Mouse (Mus musculus) liver, embryonic 12.5 days (tissue): ENCODE data around the gene Gltp. TPM values are rescaled to one million over a fixed set of nuclear protein-coding genes. Genes with fewer than 3 reads are reported as not detected.

Source experiments
- ATAC-seq: fragments of 200-750 bp; cut with Nextera tagmentation; 2 replicates; pipeline ENCODE4 v1.8.0; 2017; ENCODE audit warnings: moderate number of reproducible peaks, mild to moderate bottlenecking, moderate library complexity
- H3K27ac ChIP-seq: fragments of 300-500 bp; sonication (generic); 2 replicates; pipeline ENCODE4 v1.5.1; 2016; ENCODE audit warnings: mild to moderate bottlenecking
- H3K27me3 ChIP-seq: fragments of 300-500 bp; sonication (generic); replicated peaks from 2 replicates; pipeline ENCODE4 v1.6.1; 2016; ENCODE audit warnings: mild to moderate bottlenecking, moderate library complexity
- H3K36me3 ChIP-seq: fragments of 300-500 bp; sonication (generic); 2 replicates; pipeline ENCODE4 v1.6.1; 2016; ENCODE audit warnings: mild to moderate bottlenecking, moderate library complexity
- H3K4me1 ChIP-seq: fragments of 300-500 bp; sonication (generic); 2 replicates; pipeline ENCODE4 v1.6.1; 2016
- H3K4me2 ChIP-seq: fragments of 300-500 bp; sonication (generic); 2 replicates; pipeline ENCODE4 v1.6.1; 2016; ENCODE audit warnings: mild to moderate bottlenecking, moderate library complexity
- H3K4me3 ChIP-seq: fragments of 300-500 bp; sonication (generic); 2 replicates; pipeline ENCODE4 v1.5.1; 2016; ENCODE audit warnings: mild to moderate bottlenecking, moderate library complexity
- H3K9ac ChIP-seq: fragments of 300-500 bp; sonication (generic); 2 replicates; pipeline ENCODE4 v1.6.1; 2016; ENCODE audit warnings: mild to moderate bottlenecking, moderate library complexity
- H3K9me3 ChIP-seq: fragments of 300-500 bp; sonication (generic); replicated peaks from 2 replicates; pipeline ENCODE4 v1.6.1; 2016; ENCODE audit warnings: mild to moderate bottlenecking, moderate library complexity
- WGBS: fragments of 180-500 bp; shearing (Covaris S2); methylation state at CpG from one replicate; pipeline ENCODE4 v1.1.7; 2016; ENCODE audit not compliant: insufficient replicate concordance; 5-methylcytosine and 5-hydroxymethylcytosine counted together
- polyA plus RNA-seq: library from polyadenylated mRNA; unstranded; fragments of >200 nt; fragmentation: Nextera tagmentation; extraction: Ambion mirVana; gene quantifications from 2 replicates; pipeline ENCODE4 v1.2.1, GENCODE M21; 2016

Gene Gltp
- polyA plus RNA-seq, 1 experiment from 2014 or later = 41.9 TPM

DNA sequence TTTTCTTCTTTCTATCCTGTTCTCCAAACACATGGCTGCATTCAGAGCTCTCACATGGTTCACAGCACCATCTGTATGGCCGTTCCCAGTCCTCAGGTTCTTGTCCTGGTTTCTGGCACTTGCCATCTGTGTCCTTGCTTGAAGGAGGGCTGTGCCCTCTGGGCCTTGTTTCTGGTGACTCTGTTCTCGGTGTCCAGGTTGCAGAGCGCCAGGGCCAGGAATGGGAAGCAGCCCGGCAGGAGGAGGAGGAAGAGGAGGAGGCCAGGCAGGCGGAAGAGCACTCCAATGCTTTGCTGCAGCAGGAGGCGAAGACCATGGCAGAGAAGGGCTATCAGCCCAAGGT is 29.1 kb upstream of the Gltp start:
- Histone ChIP-seq H3K4me3 (no peak overlapping the region), H3K9ac (no peak overlapping the region), H3K27ac (no peak overlapping the region), H3K27me3 (no peaks in the 10 kb centered on the region), H3K4me1 (no peaks in the 10 kb centered on the region), H3K9me3 (no peaks in the 10 kb centered on the region), H3K36me3 (peaks cover 88% of the 10 kb centered on the region), H3K4me2 (no peak overlapping the region)
- no peak for ATAC-seq
- 81% methylated on average over 6 of the region's 6 CpGs for WGBS

DNA sequence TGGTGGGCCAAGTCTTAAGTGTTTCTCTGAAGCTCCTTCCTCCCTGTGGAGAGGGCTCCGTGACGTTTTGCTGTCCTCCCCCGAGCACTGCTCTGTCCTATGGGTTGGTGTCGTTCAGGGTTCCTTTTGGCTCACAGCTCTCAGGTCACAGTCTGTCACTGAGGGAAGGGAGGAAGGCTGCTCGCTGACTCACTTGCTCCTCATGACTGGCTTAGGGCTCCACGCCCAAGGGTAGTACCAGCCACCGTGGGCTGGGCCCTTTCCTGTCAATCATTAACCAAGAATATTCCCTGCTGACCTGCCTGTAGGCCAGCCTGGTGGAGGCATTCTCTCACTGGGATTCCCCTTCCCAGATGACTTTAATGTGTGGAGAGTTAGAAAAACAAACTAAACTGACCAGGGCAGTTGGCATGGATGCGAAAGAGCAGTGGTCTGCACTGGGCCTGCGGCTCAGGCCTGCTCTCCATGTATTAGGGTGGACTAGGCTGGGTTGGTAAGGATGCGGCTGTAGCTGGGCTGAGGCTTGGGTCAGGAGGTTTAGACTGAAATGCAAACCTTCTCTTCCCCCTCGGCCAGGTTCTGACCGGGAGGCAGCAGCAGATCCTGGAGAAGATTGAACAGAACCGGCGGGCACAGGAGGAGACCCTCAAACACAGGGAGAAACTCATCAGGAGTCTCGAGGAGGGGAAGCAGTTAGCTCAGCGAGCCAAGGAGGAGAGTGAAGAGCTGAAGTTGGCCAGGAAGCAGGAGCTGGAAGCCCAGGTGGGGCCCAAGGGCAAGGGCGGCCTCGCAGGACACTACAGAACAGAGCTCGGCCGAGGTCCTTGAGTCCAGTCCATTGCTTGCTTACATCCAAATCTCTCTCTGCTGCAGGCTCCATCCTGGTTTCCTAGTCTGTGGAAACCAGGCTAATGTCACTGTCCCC is 28.5 kb upstream of the Gltp start:
- WGBS = 80% methylated on average over 20 of the region's 20 CpGs
- Histone ChIP-seq H3K27ac (no peak overlapping the region), H3K9me3 (no peaks in the 10 kb centered on the region), H3K9ac (no peak overlapping the region), H3K27me3 (no peaks in the 10 kb centered on the region), H3K4me2 (no peak overlapping the region), H3K4me1 (no peaks in the 10 kb centered on the region), H3K4me3 (no peak overlapping the region), H3K36me3 (peaks cover 92% of the 10 kb centered on the region)
- peak; percentile 59 for ATAC-seq

DNA sequence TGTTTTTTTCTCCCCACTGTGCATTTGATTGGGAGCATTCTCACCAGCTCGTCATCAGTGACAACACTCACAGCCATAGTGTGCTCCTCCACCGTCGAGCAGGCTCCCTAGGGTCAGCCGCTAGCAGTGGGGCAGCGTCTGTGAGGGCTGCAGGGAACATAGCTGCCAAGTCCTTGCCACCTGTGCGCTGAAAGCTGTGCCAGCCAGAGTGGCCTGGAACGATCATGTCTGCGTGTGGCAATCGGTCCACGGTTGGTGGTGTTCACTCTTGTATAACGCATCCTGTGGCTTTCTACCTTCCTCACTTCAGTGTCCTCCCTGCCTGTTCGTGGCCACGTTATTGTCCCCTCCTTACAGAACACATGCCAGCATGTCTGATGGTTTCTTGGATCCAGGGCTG is 27.7 kb upstream of the Gltp start:
- peaks cover 92% of the 10 kb centered on the region for H3K36me3 ChIP-seq
- H3K4me3 ChIP-seq = no peak overlapping the region
- H3K9me3 ChIP-seq = no peaks in the 10 kb centered on the region
- no peaks in the 10 kb centered on the region for H3K4me1 ChIP-seq
- no peak overlapping the region for H3K9ac ChIP-seq
- no peak overlapping the region for H3K4me2 ChIP-seq
- H3K27ac ChIP-seq = no peak overlapping the region
- ATAC-seq = no peak
- 85% methylated on average over 13 of the region's 13 CpGs for WGBS
- no peaks in the 10 kb centered on the region for H3K27me3 ChIP-seq

DNA sequence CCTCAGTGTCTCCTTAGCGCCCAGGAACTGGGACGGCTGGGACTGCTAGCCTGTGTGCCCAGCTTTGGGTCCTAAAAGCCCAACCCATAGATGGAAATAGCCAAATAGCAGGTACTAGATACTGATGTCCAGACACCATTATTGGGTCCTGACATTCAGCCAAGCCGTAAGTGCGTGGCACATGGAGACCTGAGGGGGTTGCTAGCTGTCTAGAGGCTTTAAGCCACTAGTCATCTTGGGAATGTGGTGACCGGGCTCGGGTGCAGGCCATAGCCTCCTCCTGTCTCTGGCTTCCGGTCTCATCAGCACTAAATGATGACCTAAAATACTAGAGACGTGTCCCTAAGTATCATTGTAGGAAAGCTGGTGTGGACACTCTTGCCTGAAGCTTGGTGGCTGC is 27.2 kb upstream of the Gltp start:
- H3K36me3 ChIP-seq = peaks cover 95% of the 10 kb centered on the region
- H3K9me3 ChIP-seq = no peaks in the 10 kb centered on the region
- no peak for ATAC-seq
- no peaks in the 10 kb centered on the region for H3K4me1 ChIP-seq
- H3K27me3 ChIP-seq = no peaks in the 10 kb centered on the region
- no peak overlapping the region for H3K27ac ChIP-seq
- 83% methylated on average over 8 of the region's 8 CpGs for WGBS
- no peak overlapping the region for H3K4me2 ChIP-seq
- H3K9ac ChIP-seq = no peak overlapping the region
- H3K4me3 ChIP-seq = no peak overlapping the region

DNA sequence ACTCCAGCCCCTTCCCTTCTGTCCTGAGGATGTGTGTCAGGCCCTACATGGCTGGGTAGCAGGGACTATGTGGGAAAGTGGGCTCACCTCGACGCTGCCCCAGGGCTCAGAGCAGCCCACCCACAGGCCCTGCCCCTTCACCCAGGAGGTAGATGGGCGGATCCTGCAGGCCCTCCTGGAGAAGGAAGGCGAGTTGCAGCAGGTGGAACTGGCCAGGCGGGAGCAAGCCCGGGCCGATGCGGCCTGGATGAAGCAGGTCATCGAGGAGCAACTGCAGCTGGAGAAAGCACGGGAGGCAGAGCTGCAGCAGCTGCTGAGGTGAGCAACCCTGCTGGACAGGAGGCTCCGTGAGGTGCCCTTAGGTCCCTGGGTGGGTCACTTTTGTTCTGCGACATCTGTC is 26.5 kb upstream of the Gltp start:
- no peak for ATAC-seq
- H3K9me3 ChIP-seq = no peaks in the 10 kb centered on the region
- H3K27me3 ChIP-seq = no peaks in the 10 kb centered on the region
- H3K4me2 ChIP-seq = no peak overlapping the region
- H3K9ac ChIP-seq = no peak overlapping the region
- H3K4me3 ChIP-seq = no peak overlapping the region
- H3K27ac ChIP-seq = no peak overlapping the region
- peaks cover 98% of the 10 kb centered on the region for H3K36me3 ChIP-seq
- no peaks in the 10 kb centered on the region for H3K4me1 ChIP-seq
- WGBS = 83% methylated on average over 12 of the region's 12 CpGs

DNA sequence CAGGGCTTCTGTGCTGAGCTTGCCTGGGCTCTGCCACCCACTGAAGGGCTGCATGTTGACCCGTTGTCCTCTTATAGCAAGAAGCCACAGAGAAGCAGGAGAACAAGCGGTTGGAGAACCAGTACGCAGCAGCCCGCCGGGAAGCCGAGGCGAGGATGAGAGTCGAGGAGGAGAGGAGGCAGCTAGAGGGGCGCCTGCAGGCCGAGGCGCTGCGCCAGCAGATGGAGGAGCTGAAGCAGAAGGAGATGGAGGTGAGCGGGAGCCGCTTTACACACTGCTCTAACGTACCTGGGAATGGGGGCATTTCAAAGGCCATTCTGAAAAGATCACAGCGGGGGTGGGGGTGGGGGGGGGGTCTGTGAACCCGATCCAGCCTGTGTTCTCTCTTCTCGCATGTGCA is 23.8 kb upstream of the Gltp start:
- ATAC-seq = no peak
- Histone ChIP-seq H3K36me3 (peaks cover 98% of the 10 kb centered on the region), H3K4me2 (no peak overlapping the region)

DNA sequence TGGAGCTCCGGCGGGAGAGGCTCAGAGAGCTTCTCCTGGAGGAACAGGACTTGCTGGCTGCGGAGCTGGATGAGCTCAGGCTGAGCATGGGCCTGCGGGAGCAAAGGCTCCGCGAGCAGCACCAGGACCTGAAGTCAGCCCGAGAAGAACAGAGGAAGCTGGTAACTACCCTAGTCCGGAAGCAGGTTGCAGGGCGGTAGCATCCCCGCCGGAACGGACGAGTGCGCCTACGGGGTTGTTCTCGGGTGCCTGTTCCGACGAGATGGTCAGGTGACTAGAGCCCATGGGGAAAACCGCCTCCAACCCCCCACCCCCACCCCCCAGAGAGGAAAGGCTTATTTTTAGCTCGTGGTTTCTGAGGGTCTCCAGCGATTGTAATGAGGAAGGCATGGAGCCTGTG is 18.6 kb upstream of the Gltp start:
- Histone ChIP-seq H3K27me3 (no peaks in the 10 kb centered on the region), H3K27ac (no peak overlapping the region), H3K9ac (no peak overlapping the region), H3K4me2 (peak overlapping the region; percentile 33), H3K4me3 (no peak overlapping the region), H3K36me3 (peaks cover 51% of the 10 kb centered on the region), H3K9me3 (no peaks in the 10 kb centered on the region), H3K4me1 (peaks cover 21% of the 10 kb centered on the region)
- 48% methylated on average over 21 of the region's 21 CpGs for WGBS
- no peak for ATAC-seq

More for the DNA sequence above, 23.8 kb upstream of the Gltp start:
- 90% methylated on average over 18 of the region's 18 CpGs for WGBS
- no peak overlapping the region for H3K27ac ChIP-seq
- no peaks in the 10 kb centered on the region for H3K9me3 ChIP-seq
- no peaks in the 10 kb centered on the region for H3K27me3 ChIP-seq
- H3K4me1 ChIP-seq = peaks cover 2% of the 10 kb centered on the region; the same call in 1 of the 2 replicates
- no peak overlapping the region for H3K4me3 ChIP-seq
- H3K9ac ChIP-seq = no peak overlapping the region

DNA sequence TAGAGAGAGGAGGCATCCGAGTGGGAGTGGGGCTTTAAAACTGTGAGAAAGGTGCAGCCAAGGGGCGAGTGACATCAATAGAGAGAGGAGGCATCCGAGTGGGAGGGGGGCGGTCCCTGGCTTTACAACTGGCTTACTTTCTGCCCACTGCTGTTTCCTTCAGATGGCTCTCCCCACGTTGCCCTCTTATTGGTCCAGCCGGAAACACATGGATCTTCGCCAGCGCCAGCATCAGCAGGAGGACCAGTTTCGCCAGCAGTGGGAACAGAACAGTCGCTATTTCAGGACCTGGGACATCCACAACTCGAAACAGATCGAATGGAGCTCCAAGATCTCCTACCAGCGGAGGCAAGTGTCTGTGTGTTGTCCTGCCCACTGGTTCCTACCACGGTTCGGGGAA is 17.7 kb upstream of the Gltp start:
- no peak for ATAC-seq
- Histone ChIP-seq H3K4me3 (peak overlapping the region; percentile 84), H3K9me3 (no peaks in the 10 kb centered on the region), H3K36me3 (peaks cover 43% of the 10 kb centered on the region), H3K27ac (no peak overlapping the region), H3K4me2 (peak overlapping the region; percentile 89), H3K9ac (peak overlapping the region; percentile 81), H3K27me3 (no peaks in the 10 kb centered on the region), H3K4me1 (peaks cover 26% of the 10 kb centered on the region)
- 38% methylated on average over 15 of the region's 15 CpGs for WGBS

DNA sequence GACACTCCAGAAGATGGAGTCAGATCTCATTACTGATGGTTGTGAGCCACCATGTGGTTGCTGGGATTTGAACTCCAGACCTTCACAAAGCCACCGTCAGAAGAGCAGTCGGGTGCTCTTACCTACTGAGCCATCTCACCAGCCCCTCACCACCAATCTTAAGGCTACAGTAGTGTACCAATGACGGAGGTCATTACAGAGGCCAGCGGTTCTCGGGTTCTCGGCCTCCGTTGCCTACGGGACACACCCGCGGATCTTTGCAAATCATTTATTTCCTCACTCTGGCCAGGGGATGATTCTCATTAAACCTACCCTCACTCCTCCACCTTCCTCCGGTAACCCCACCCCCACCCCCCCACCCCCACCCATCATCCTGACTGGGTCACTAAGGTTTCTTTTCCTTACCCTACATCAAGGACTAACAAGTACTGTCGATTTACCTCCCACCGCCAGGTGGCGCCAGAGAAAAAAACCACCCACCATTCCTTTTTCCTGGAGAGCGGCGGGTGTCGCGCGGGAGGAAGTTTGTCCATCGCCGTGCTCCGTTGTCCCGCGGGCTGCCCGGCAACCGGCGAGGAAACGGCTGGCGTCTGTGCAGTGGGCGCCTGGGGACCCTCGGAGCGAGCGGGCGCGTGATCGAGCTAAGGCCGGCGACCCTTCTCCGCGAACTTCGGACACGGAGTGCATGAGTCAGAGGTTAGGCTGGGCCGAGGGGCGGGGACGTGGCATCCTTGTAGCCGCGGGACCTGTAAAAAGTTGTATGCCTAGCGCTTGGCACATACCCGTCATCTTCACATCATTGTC is 16.7 kb upstream of the Gltp start, which contains the start of gene Tchp:
Gene Tchp, plus strand, starts transcription at position 496 of the 804 bp plus-strand sequence.
- peak within 1 kb of the TSS; percentile 89 for H3K4me2 ChIP-seq
- peaks cover 36% of the 10 kb centered on the region for H3K4me1 ChIP-seq
- no peaks in the 10 kb centered on the region for H3K9me3 ChIP-seq
- H3K36me3 ChIP-seq = peaks cover 34% of the 10 kb centered on the region
- 5% methylated on average over 49 of the region's 49 CpGs for WGBS
- peak; percentile 68 for ATAC-seq
- H3K27ac ChIP-seq = no peak within 1 kb of the TSS
- peak within 1 kb of the TSS; percentile 84 for H3K4me3 ChIP-seq
- peak within 1 kb of the TSS; percentile 81 for H3K9ac ChIP-seq
- no peaks in the 10 kb centered on the region for H3K27me3 ChIP-seq

DNA sequence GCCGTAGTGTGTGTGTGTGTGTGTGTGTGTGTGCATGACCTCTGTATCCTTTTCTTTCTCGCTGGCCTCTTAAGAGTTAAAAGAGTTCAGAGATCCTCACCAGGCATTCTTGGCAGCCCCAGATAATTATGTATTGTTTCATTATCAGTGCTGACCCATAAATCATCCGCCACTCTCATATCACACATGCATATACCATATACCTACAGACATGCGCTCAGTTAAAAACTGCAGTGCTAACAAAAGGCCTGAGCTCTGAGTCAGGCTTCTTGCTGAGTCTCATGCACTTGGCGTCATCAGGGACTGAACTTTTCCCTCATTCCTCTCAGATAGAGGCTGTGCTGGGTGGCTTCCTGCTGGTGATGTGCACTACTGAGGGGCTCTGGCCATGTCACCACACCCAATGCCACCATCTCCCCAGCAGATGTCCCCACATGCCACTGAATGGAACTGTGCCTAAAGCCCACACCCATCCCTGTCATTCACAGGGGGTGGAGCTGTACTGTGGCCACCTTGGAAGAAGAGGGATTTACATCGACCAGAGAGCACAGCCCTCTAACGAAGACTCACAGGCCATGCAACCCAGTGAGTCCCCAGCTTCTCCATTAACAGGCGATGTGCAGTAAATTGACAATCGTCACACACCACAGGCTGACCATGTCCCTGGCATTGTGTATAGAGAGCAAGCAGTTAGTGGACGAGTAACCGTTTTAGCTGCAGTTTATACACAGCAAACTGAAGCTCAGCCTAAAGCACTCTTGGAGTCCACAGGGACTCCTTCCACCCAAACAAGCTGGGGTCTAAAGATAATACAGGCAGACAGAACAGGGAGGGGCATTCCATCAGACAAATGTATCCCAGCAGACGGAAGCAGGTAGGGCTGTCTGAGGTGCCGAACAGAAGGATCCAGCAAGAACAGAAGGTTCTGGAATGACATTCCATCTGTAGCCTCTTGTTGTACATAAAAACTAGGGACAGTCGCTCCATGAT is 11.9 kb upstream of the Gltp start:
- H3K9me3 ChIP-seq = no peaks in the 10 kb centered on the region
- 0 out of 2 replicates have a peak, but pooled peaks cover 5% of the 10 kb centered on the region for H3K27me3 ChIP-seq
- 39% methylated on average over 14 of the region's 14 CpGs for WGBS
- ATAC-seq = peak; percentile 80
- H3K9ac ChIP-seq = peak overlapping the region; percentile 18; the same call in 1 of the 2 replicates
- H3K4me2 ChIP-seq = peak overlapping the region; percentile 19; the same call in 1 of the 2 replicates
- no peaks in the 10 kb centered on the region for H3K36me3 ChIP-seq
- H3K27ac ChIP-seq = 0 out of 2 replicates have a peak overlapping the region, but pooled peaks have one; percentile 1
- no peak overlapping the region for H3K4me3 ChIP-seq
- peaks cover 27% of the 10 kb centered on the region for H3K4me1 ChIP-seq

DNA sequence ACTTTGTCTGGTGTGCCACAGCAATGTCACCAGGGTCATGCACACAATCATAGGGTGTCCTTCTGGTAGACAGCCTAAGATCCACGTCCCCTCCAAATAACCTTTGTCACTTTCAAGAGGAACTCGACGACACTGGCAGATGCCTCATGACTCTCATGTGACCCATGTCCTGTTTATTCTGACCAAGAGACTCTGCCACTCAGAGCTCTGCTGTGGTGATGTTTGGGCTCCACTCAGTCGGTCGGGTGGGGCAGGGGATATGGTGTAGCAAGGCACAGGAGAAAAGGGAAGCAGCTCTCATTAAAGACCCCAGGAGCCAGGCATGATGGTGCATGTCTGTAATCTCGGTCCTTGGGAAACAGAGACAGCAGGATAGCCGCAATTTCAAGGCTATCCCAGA is 8.2 kb upstream of the Gltp start:
- Histone ChIP-seq H3K27me3 (peaks cover 12% of the 10 kb centered on the region; the same call in 1 of the 2 replicates), H3K4me3 (no peak overlapping the region), H3K4me1 (peaks cover 24% of the 10 kb centered on the region), H3K36me3 (no peaks in the 10 kb centered on the region), H3K4me2 (peak overlapping the region; percentile 32), H3K9me3 (no peaks in the 10 kb centered on the region), H3K9ac (no peak overlapping the region), H3K27ac (no peak overlapping the region)
- ATAC-seq = no peak
- WGBS = 26% methylated on average over 7 of the region's 7 CpGs
